Mouse (Mus musculus) embryonic facial prominence, embryonic 15.5 days (tissue): ENCODE measurements around the gene Trabd2b. TPM values are rescaled to one million over a fixed set of nuclear protein-coding genes. Genes with fewer than 3 reads are reported as not detected.
A peak's percentile ranks its signal among the peaks of the same experiment; 100 is the strongest.

Experiments
- ATAC-seq: fragments of 200-750 bp; cut with Nextera tagmentation; 2 replicates; pipeline ENCODE4 v1.8.0; 2017; ENCODE audit warnings: low read depth, moderate TSS enrichment; ENCODE audit not compliant: insufficient number of reproducible peaks, low FRiP score, low TSS enrichment
- H3K27ac ChIP-seq: fragments of 300-500 bp; sonication (generic); replicated peaks from 2 replicates; pipeline ENCODE4 v1.5.1; 2015; ENCODE audit warnings: mild to moderate bottlenecking, inconsistent platforms
- H3K27me3 ChIP-seq: fragments of 300-500 bp; sonication (generic); 2 replicates; pipeline ENCODE4 v1.6.1; 2015; ENCODE audit warnings: inconsistent platforms
- H3K36me3 ChIP-seq: fragments of 300-500 bp; sonication (generic); 2 replicates; pipeline ENCODE4 v1.6.1; 2015; ENCODE audit warnings: mild to moderate bottlenecking, inconsistent platforms
- H3K4me1 ChIP-seq: fragments of 300-500 bp; sonication (generic); 2 replicates; pipeline ENCODE4 v1.6.1; 2015; ENCODE audit warnings: inconsistent platforms
- H3K4me2 ChIP-seq: fragments of 300-500 bp; sonication (generic); replicated peaks from 2 replicates; pipeline ENCODE4 v1.6.1; 2015; ENCODE audit warnings: mild to moderate bottlenecking, inconsistent platforms
- H3K4me3 ChIP-seq: fragments of 300-500 bp; sonication (generic); replicated peaks from 2 replicates; pipeline ENCODE4 v1.5.1; 2015; ENCODE audit warnings: mild to moderate bottlenecking, inconsistent platforms
- H3K9ac ChIP-seq: fragments of 300-500 bp; sonication (generic); 2 replicates; pipeline ENCODE4 v1.6.1; 2015; ENCODE audit warnings: inconsistent platforms
- H3K9me3 ChIP-seq: fragments of 300-500 bp; sonication (generic); replicated peaks from 2 replicates; pipeline ENCODE4 v1.6.1; 2016; ENCODE audit warnings: inconsistent platforms
- WGBS: fragments of 180-500 bp; shearing (Covaris S2); methylation state at CpG from one replicate; pipeline ENCODE4 v1.1.7; 2015; 5-methylcytosine and 5-hydroxymethylcytosine counted together
- polyA plus RNA-seq: library from polyadenylated mRNA; unstranded; fragments of >200 nt; fragmentation: Nextera tagmentation; extraction: Ambion mirVana; gene quantifications from 2 replicates; pipeline ENCODE4 v1.2.1, GENCODE M21; 2015

Trabd2b gene
- polyA plus RNA-seq, 1 experiment from 2014 or later, result 2.7 TPM

DNA sequence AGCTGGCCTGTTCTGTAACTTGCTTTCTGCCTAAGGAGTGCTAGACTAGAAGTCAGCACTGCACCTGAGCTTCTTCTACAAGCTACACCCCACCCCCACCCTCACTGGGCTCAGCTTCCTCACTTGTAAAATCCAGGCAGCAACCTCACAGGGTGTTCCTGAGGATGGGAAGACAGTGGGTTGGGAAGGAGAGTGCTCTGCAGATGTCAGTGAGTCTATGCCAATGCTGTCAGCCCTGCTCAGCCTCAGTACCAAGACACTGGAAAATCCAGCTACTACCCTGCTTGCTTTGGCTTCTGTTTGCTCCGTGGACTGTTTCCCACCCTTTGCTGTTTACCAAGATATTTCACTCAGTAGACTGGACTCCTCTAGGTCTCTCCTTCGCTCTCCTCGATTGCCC lies 36.1 kb downstream of the Trabd2b start:
- Histone ChIP-seq H3K4me1 (no peaks in the 10 kb centered on the region), H3K9me3 (no peaks in the 10 kb centered on the region), H3K36me3 (no peaks in the 10 kb centered on the region), H3K4me2 (no peak overlapping the region), H3K27ac (no peak overlapping the region), H3K27me3 (no peaks in the 10 kb centered on the region), H3K4me3 (no peak overlapping the region), H3K9ac (no peak overlapping the region)
- 81% methylated on average over 3 of the region's 3 CpGs for WGBS
- ATAC-seq, result no peak

DNA sequence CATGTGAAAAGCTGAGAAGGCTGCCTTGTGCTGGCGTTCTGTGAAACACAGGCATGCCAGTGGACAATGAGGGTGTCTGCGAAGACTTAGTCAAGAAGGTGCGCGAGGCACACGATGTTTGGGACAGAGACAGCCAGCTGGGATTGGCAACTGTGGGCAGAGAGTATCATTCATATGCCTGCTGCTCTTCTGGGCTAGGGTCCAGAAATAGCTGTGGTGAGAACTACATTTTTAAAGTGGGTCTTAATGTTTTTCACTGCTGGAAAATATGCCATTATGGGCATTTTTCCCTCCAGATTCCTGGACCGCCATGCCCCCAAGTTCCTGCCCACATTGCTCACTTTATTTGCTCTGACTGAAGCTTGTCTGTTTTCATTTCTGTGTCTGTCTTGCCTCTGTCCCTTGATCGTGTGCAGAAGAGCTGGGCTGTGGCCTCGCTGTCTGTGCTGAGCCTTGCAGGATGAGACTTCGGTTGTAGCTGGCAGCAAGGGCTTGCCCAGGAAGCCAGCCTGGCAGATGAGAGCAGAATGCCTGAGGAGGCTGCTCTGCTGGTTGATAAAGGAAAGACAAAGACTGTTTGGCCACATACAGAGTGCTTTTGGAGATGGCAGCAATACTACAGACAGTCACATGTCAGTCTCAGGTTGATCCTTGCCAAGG lies 42.0 kb downstream of the Trabd2b start:
- no peak overlapping the region for H3K4me3 ChIP-seq
- H3K27me3 ChIP-seq, result no peaks in the 10 kb centered on the region
- 52% methylated on average over 9 of the region's 9 CpGs for WGBS
- no peaks in the 10 kb centered on the region for H3K36me3 ChIP-seq
- H3K4me2 ChIP-seq, result no peak overlapping the region
- ATAC-seq, result peak; percentile 57
- H3K9me3 ChIP-seq, result no peaks in the 10 kb centered on the region
- H3K9ac ChIP-seq, result no peak overlapping the region
- 0 out of 2 replicates have a peak, but pooled peaks cover 10% of the 10 kb centered on the region for H3K4me1 ChIP-seq
- peak overlapping the region; percentile 35 for H3K27ac ChIP-seq

DNA sequence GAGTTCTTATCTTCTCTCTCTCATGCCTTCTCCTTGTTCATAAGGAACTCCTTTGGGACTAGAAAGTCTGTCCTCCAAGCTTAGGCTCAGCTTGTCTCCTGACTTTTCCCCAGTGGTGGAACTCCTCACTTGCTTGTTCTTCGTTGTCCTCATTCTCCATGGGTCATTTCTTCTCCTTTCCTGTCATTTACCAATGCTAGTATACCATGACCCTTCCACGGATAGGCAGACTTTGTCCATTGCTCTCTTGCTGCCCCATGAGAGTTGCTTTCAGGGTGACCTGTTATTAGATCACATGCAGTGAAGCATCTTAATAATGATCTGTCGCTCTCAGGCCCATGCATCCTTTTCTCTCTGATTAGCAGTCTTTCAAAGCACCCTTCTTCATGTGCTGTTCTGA lies 46.6 kb downstream of the Trabd2b start:
- Histone ChIP-seq H3K4me3 (no peak overlapping the region), H3K9me3 (no peaks in the 10 kb centered on the region), H3K4me2 (no peak overlapping the region), H3K27me3 (no peaks in the 10 kb centered on the region), H3K9ac (no peak overlapping the region), H3K4me1 (0 out of 2 replicates have a peak, but pooled peaks cover 10% of the 10 kb centered on the region), H3K36me3 (no peaks in the 10 kb centered on the region), H3K27ac (no peak overlapping the region)
- WGBS, result 87% methylated on average over 3 of the region's 3 CpGs
- no peak for ATAC-seq

DNA sequence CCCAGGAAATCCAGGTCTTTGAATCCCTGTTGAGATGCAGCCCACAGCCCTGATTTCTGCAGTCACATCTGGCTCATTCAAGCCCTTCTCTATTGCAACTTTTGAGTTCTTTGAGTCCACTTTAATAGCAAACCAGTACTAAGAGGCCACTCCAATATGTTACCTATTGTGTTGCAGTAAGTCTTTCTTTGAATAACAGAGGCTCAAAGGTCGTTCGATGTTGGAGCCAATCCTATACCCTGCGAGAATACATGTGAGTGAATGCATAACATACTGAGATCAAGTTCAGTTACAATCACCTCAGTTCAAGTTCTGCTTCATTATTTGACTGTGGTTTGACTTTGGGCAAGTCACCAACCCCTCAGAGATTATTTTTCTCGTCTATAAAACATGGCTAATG lies 47.5 kb downstream of the Trabd2b start:
- Histone ChIP-seq H3K36me3 (no peaks in the 10 kb centered on the region), H3K4me2 (no peak overlapping the region), H3K27ac (no peak overlapping the region), H3K4me3 (no peak overlapping the region), H3K27me3 (no peaks in the 10 kb centered on the region), H3K9ac (no peak overlapping the region), H3K4me1 (0 out of 2 replicates have a peak, but pooled peaks cover 2% of the 10 kb centered on the region), H3K9me3 (no peaks in the 10 kb centered on the region)
- ATAC-seq, result no peak
- 64% methylated on average over 4 of the region's 4 CpGs for WGBS

DNA sequence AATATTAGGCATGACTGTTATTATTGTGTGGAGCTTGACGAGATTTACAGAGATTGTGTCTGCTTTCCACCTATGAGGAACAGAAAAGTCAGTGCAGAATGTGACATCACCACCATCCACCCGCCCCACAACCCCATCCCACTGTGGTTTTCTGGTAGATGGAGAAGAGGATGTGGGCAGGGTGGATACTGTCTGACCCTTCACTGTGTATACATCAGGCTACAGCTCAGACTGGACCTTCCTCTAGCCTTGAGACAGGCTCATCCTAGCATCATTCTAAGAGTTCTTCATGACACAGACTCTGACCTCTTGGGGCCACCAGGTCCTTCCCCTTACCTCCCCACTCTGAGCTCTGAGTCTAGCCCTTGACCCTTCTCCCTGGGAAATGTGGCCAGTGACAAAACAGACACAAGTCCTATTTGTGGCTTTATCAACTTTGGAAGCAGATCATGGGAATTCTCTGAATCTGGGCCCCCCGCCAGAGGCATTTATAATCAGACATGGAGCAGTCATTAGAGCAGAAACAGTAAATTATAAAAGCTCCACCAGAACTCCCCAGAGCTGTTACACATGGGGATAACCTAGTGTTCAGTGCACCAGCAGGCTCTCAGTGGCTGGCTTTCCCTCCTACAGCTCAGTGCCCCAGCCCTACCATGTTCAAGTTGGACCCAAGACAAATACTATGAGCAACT lies 48.1 kb downstream of the Trabd2b start:
- no peaks in the 10 kb centered on the region for H3K36me3 ChIP-seq
- H3K9me3 ChIP-seq, result no peaks in the 10 kb centered on the region
- no peak overlapping the region for H3K4me3 ChIP-seq
- WGBS, result 72% methylated on average over 3 of the region's 3 CpGs
- no peak overlapping the region for H3K9ac ChIP-seq
- H3K4me2 ChIP-seq, result no peak overlapping the region
- no peaks in the 10 kb centered on the region for H3K27me3 ChIP-seq
- no peak overlapping the region for H3K27ac ChIP-seq
- H3K4me1 ChIP-seq, result no peaks in the 10 kb centered on the region
- ATAC-seq, result no peak

DNA sequence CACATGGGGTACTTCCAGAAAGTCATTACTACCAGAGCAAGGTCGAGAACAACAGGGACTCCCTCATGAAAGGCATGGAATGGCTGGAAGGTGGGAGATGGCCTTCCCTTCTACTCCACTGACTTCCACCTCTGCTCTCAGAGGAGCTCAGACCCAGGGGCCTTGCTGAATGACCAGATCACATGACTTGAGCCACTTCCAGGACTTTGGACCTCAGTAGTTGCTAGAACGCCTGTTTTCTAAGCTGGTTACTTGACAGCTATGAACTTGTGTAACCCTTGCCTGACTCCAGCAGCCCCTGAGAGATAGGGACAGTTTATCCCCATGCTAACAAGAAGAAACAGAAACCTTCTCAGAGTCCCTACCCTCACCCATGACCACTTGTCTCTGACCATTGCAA lies 50.6 kb downstream of the Trabd2b start:
- Histone ChIP-seq H3K9me3 (no peaks in the 10 kb centered on the region), H3K9ac (no peak overlapping the region), H3K27ac (no peak overlapping the region), H3K36me3 (no peaks in the 10 kb centered on the region), H3K4me1 (no peaks in the 10 kb centered on the region), H3K27me3 (no peaks in the 10 kb centered on the region), H3K4me2 (no peak overlapping the region), H3K4me3 (no peak overlapping the region)
- ATAC-seq, result no peak
- whole genome bisulfite sequencing, result 86% methylated on average over 2 of the region's 2 CpGs

DNA sequence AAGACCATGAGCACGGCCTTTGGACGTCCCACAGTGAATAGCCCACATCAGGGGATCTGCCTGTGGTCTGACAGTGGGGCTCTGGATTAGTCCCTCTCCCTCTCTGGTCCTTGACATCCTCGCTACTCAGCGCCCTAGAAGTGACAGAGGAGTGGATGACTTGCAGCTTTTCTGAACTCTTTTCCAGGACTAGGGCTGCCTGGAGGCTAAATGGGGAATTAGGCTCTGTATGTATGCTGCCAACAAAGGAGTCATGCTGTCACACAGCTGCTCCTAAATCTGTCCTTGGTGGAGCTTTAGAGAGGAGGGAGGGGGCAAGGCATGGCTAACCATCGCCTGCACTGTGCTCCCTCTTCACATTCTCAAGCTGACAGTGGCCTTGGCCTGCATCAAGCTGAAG lies 53.1 kb downstream of the Trabd2b start:
- Histone ChIP-seq H3K4me3 (no peak overlapping the region), H3K4me2 (no peak overlapping the region), H3K4me1 (no peaks in the 10 kb centered on the region), H3K9ac (no peak overlapping the region), H3K36me3 (no peaks in the 10 kb centered on the region), H3K27ac (no peak overlapping the region), H3K27me3 (no peaks in the 10 kb centered on the region; the same call in 1 of the 2 replicates), H3K9me3 (no peaks in the 10 kb centered on the region)
- 47% methylated on average over 5 of the region's 5 CpGs for WGBS
- ATAC-seq, result no peak

DNA sequence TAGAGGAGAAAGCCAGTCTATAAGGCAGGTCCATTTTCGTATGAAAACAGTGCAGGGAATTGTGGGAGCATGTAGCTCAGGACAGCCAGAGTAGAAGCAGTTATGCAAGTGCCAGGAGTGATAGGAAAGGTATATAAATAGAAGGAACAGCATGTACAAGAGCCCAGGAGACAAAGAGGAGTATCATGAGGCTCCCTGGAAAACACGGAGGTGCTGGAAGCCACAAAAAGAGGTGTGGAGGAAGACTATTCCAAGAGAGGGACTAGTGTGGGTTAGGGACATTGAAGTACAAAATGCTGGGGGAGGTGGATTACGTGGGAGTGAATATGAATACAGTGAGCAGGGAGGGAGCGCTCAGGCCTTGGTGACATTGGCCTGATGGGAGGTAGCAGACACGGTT lies 53.9 kb downstream of the Trabd2b start:
- no peak for ATAC-seq
- H3K9ac ChIP-seq, result no peak overlapping the region

DNA sequence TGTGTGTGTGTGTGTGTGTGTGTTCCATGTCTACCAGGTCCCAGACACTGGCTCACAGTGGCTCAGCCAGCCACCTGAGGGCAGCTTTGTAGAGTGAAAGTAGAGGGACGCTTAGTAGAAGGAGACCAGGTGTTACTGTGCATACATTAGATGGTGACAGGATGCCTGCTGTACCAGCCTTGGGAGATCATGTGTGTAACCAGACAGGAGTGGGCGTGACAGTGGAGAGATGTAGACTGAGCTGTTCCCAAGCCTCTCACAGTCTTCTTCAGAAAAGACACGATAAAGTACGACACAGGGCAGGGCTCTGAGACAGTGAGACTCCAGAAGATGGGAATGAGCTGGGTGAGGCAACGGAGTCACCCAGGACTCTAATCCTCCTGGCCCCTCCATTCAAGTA lies 54.6 kb downstream of the Trabd2b start:
- no peaks in the 10 kb centered on the region for H3K4me1 ChIP-seq
- no peaks in the 10 kb centered on the region for H3K36me3 ChIP-seq
- WGBS, result 66% methylated on average over 5 of the region's 5 CpGs
- H3K27ac ChIP-seq, result no peak overlapping the region
- ATAC-seq, result no peak
- H3K4me3 ChIP-seq, result no peak overlapping the region
- no peak overlapping the region for H3K9ac ChIP-seq
- no peak overlapping the region for H3K4me2 ChIP-seq
- H3K27me3 ChIP-seq, result no peaks in the 10 kb centered on the region; the same call in 1 of the 2 replicates
- H3K9me3 ChIP-seq, result no peaks in the 10 kb centered on the region

More for the DNA sequence above, 53.9 kb downstream of the Trabd2b start:
- H3K27me3 ChIP-seq, result no peaks in the 10 kb centered on the region; the same call in 1 of the 2 replicates
- H3K36me3 ChIP-seq, result no peaks in the 10 kb centered on the region
- WGBS, result 77% methylated on average over 5 of the region's 5 CpGs
- H3K4me2 ChIP-seq, result no peak overlapping the region
- no peaks in the 10 kb centered on the region for H3K9me3 ChIP-seq
- H3K27ac ChIP-seq, result no peak overlapping the region
- no peak overlapping the region for H3K4me3 ChIP-seq
- H3K4me1 ChIP-seq, result no peaks in the 10 kb centered on the region

DNA sequence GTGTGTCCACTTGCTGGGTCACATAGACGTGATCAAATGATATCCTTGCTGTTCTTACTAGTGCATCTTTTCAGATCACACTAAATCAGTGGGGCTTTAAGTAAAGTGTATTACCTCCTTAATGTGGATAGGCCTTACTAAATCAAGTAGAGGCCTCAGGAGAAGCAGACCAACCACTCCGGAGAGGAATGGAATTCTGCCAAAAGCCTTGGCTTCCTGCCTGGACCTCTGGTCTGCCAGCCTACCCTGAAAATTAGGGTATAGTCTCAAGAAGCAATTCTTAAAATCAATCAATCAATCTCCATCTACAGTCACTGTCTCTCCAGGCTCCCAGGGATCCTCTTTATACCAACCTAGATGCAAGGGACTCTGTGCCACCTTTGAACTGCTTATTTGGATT lies 59.1 kb downstream of the Trabd2b start:
- H3K9ac ChIP-seq, result no peak overlapping the region
- 47% methylated on average over 2 of the region's 2 CpGs for WGBS
- H3K27me3 ChIP-seq, result peaks cover 4% of the 10 kb centered on the region; the same call in 1 of the 2 replicates
- peaks cover 16% of the 10 kb centered on the region for H3K4me1 ChIP-seq
- H3K4me3 ChIP-seq, result no peak overlapping the region
- H3K4me2 ChIP-seq, result no peak overlapping the region
- ATAC-seq, result no peak
- no peak overlapping the region for H3K27ac ChIP-seq
- no peaks in the 10 kb centered on the region for H3K9me3 ChIP-seq
- no peaks in the 10 kb centered on the region for H3K36me3 ChIP-seq

DNA sequence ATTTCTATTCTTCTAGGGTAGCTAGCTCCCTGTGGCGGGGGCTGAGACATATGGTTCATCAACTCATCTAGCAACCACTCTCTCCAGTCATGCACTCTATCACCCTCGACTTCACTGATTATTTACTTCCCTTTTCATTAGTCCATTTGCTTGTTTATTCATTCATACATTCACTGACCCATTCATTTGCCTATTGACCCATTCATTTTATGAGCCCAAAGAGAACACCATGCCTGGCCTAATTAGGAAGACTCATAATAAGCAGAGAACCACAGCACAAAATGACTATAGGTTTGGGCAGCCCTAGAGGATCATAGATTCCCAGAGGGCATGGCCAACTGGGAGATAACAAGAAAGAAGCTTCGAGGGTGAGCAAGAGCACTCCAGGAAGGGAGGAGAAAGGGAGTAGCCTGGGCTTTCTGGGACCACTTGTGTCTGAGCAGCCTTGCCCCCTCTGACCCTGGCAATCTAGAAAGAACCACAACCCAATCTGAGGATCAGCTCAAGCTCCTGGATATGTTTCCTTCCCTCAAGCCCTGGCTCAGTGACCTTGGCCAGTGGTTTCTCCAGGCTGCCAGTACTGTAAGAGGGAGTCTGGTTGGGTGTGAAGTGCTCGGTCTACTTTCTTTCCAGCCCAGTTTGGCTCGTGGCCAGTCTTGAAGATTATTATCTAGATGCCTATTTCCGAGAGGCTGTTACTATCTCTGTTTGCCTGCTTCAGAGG lies 61.0 kb downstream of the Trabd2b start:
- WGBS, result 50% methylated on average over 6 of the region's 6 CpGs
- H3K4me3 ChIP-seq, result no peak overlapping the region
- no peaks in the 10 kb centered on the region for H3K9me3 ChIP-seq
- H3K9ac ChIP-seq, result no peak overlapping the region
- H3K27ac ChIP-seq, result no peak overlapping the region
- H3K4me1 ChIP-seq, result peaks cover 29% of the 10 kb centered on the region
- ATAC-seq, result no peak
- H3K4me2 ChIP-seq, result no peak overlapping the region
- H3K36me3 ChIP-seq, result no peaks in the 10 kb centered on the region
- H3K27me3 ChIP-seq, result peaks cover 4% of the 10 kb centered on the region; the same call in 1 of the 2 replicates
